Mouse (Mus musculus) megakaryocyte, embryonic 14.5 days (primary cell): ENCODE measurements around the gene Ddrgk1.

ENCODE experiments used
- FLI1 ChIP-seq: IDR thresholded peaks from 2 replicates; pipeline ENCODE4 v1.6.1; 2012; ENCODE audit warnings: low read length, inconsistent platforms, mixed read lengths
- GATA1 ChIP-seq: IDR thresholded peaks from 3 replicates; pipeline ENCODE4 v1.6.1; 2012; ENCODE audit warnings: mixed read lengths, low read length, inconsistent platforms, borderline replicate concordance

DNA sequence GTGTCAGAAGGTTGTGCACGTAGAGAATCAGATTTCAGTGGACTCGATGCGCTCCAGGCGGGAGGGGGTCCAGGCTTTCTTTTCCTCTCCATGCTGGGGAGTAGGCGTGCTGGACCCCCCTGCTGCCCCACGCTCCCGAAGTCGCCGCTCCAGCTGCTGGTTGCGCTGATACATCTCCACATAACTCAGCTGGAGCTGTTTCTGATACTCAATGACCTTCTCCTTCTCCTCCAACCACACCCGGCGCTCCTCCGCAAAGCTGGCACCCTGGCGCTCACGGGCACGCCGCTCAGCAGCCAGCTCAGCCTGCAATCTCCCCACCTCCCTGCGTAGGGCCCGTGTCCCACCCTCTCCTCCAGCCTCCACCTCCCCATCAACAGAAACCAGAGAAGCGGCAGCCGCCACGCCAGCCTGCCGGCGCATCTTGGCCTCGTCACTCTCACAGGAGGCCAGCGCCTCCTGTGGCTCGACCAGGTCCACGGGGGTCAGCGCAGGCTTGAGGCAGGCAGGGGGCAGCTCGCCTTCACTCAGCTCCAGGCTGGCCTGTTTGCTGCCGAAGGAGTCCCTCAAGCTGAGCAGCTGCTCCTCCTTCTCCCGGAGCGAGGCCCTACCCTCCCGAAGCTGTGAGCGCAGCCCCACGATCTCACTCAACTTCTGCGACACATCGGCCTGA is 29.6 kb downstream of the Ddrgk1 start:
- TF ChIP-seq GATA1 (no peak), FLI1 (no peak)
